Comparison of ENCODE assay signal across 8 mouse cellular contexts in genomic region chr7:84779276-84779825, GRCm38 (mm10).
DNase-seq lines count a peak whose midpoint lies in the region; ATAC-seq and TF ChIP-seq lines count a peak whose summit lies in the region.

No protein-coding gene starts in this region.

- peak overlapping the region; percentile 11; the same call in 1 of the 2 replicates for H3K9ac ChIP-seq in ES-Bruce4 (ENCODE audit: low read depth, poor library complexity, severe bottlenecking)
- H3K9ac ChIP-seq in forebrain, embryonic 14.5 days (ENCODE audit: low read length) = peak overlapping the region; percentile 61

- TF ChIP-seq POLR2A in ES-Bruce4 (IDR thresholded peaks at IDR 0.05; ENCODE audit: insufficient read depth, low read length) = no peak
- TF ChIP-seq POLR2A in lung, adult 2 months (IDR thresholded peaks at IDR 0.05; ENCODE audit: borderline replicate concordance, extremely low read depth, low read depth, low read length) = no peak

- intact Hi-C loops in heart, postnatal 25 days (cut with DNase I) = loop anchor here (2.0 kb wide), 1 partner anchor 185 kb away; no protein-coding TSS in a partner anchor

- H3K4me1 ChIP-seq in ES-Bruce4 (ENCODE audit: control insufficient read depth, insufficient read depth, low read length) = no peaks in the 10 kb centered on the region
- H3K4me1 ChIP-seq in forebrain, embryonic 14.5 days (ENCODE audit: control insufficient read depth, insufficient read depth, low read length) = no peaks in the 10 kb centered on the region
- no peaks in the 10 kb centered on the region for H3K4me1 ChIP-seq in lung, adult 2 months (ENCODE audit: control insufficient read depth, insufficient read depth, low read length)

- peak; percentile 96 for ATAC-seq in cerebellum, adult (ENCODE audit: insufficient number of reproducible peaks, low FRiP score, low TSS enrichment)
- peak; percentile 97 for ATAC-seq in forebrain, embryonic 14.5 days
- peak; percentile 86 for ATAC-seq in neutrophil, adult 5-6 weeks (ENCODE audit: extremely low read depth, insufficient number of reproducible peaks, low FRiP score, poor library complexity, severe bottlenecking)

- peak overlapping the region; percentile 33 for H3K4me3 ChIP-seq in ES-Bruce4 (ENCODE audit: low read depth, low read length)
- peak overlapping the region; percentile 36 for H3K4me3 ChIP-seq in forebrain, embryonic 14.5 days (ENCODE audit: low read depth, low read length)
- H3K4me3 ChIP-seq in lung, adult 2 months (replicated peaks; ENCODE audit: extremely low read depth, low read depth, low read length) = peak overlapping the region; percentile 81

- TF ChIP-seq EP300 in ES-Bruce4 (IDR thresholded peaks at IDR 0.05; ENCODE audit: insufficient read depth, low read depth, low read length) = no peak

- WGBS in forebrain, embryonic 14.5 days = under 1% methylated on average over 30 of the region's 30 CpGs
- WGBS in lung, adult 2 months = under 1% methylated on average over 30 of the region's 30 CpGs

- DNase-seq in forebrain, embryonic 14.5 days (ENCODE audit: low spot score) = peak; percentile 90
- DNase-seq in heart, postnatal 25 days (ENCODE audit: low spot score) = peak; percentile 49
- peak; percentile 76 to 93 for DNase-seq in layer of hippocampus, adult 18-20 months (ENCODE audit: low spot score in 2 of 2)
- peak; percentile 87 for DNase-seq in lung, adult 2 months
- DNase-seq in thymus, adult 18-20 months = peak; percentile 59 to 72

- H3K36me3 ChIP-seq in ES-Bruce4 (ENCODE audit: control insufficient read depth, insufficient read depth, low read length, poor library complexity, severe bottlenecking) = no peaks in the 10 kb centered on the region
- H3K36me3 ChIP-seq in forebrain, embryonic 14.5 days (ENCODE audit: control insufficient read depth, insufficient read depth, low read length) = no peaks in the 10 kb centered on the region

- peak; percentile 91 for TF ChIP-seq CTCF in ES-Bruce4 (IDR thresholded peaks at IDR 0.05; ENCODE audit: low read depth, low read length)
- TF ChIP-seq CTCF in lung, adult 2 months (IDR thresholded peaks at IDR 0.05; ENCODE audit: insufficient read depth, low read length) = peak; percentile 92

- no peak overlapping the region for H3K27ac ChIP-seq in ES-Bruce4 (ENCODE audit: insufficient read depth, low read length)
- H3K27ac ChIP-seq in forebrain, embryonic 14.5 days (ENCODE audit: low read depth, low read length) = peak overlapping the region; percentile 52; the same call in 1 of the 2 replicates

- peak overlapping the region; percentile 54 for H3K4me2 ChIP-seq in forebrain, embryonic 14.5 days (ENCODE audit: low read length)

- H3K27me3 ChIP-seq in ES-Bruce4 (ENCODE audit: control insufficient read depth, insufficient read depth, low read length, poor library complexity, severe bottlenecking) = no peaks in the 10 kb centered on the region
- H3K27me3 ChIP-seq in forebrain, embryonic 14.5 days (replicated peaks; ENCODE audit: control insufficient read depth, insufficient read depth, low read length) = no peaks in the 10 kb centered on the region

- H3K9me3 ChIP-seq in ES-Bruce4 (replicated peaks; ENCODE audit: control insufficient read depth, insufficient read depth, low read length, poor library complexity, severe bottlenecking) = no peaks in the 10 kb centered on the region
- H3K9me3 ChIP-seq in forebrain, embryonic 14.5 days (replicated peaks; ENCODE audit: control insufficient read depth, low read length) = no peaks in the 10 kb centered on the region
